Mouse (Mus musculus): ENCODE results near the gene Prr5l. TPM values are rescaled to one million over a fixed set of nuclear protein-coding genes. Genes with fewer than 3 reads are reported as not detected.

The Prr5l gene
- total RNA-seq, 2 experiments from 2014 or later, result 2.0 to 4.1 TPM

DNA sequence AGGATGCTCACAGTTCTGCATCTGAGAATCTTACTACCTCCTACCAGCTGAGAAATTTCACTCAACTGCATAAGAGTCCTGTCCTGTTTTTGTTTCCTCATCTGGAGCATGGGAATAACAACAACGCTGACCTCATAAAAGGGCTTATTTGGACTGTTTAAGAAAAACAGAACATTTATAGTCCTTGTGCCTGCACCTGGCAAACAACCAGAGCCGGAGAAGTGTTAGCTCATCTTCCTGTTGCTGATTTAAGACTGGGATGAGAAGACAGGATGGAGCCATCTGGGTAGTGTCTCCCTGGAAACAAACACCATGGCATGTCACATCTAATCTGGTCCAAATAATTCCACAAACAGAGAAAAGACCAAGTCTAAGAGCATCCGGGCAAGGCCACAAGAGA is 149.3 kb downstream of the Prr5l start:
- no peak for ATAC-seq (ENCODE audit: poor library complexity, severe bottlenecking)

DNA sequence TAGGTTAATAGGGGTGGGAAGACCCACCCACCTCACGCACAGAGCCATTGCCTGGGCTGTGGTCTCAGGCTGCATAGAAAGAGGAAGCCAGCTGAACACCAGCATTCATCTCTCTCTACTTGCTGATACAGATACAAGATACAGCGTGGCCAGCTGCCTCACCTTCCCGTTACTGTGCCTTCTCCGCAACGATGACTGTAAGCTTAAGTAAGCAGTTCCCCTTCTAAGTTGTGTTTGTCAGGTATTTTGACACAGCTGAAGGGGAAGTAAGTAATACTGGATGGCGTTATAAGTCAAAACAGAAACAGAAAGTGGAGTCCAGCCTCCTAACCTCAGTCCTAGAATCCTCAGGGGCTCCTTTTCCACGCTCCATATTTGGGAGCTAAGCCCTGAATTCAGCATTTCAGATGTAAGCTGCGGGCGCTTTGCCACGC is 150.0 kb downstream of the Prr5l start:
- ATAC-seq (ENCODE audit: poor library complexity, severe bottlenecking), result peak; percentile 97

DNA sequence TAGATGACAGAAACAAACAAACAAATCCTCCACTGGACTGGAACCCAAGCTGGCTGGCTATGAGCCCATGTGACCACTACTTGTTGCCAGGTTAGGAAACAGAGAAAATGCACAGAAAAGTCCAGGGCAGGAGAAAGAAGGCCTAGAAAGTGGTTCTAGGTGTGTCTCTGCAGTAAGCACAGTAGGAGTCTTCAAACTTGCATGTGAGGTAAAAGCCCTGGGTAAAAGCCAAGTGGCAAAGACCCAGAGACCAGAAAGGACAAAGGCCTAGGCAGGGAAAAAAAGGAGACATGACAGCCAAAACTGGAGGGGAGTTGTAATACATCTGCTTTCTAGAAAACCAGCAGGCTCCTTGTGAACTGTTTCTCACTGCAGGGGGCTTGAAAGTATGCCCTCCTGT is 151.9 kb downstream of the Prr5l start:
- ATAC-seq (ENCODE audit: poor library complexity, severe bottlenecking), result no peak

DNA sequence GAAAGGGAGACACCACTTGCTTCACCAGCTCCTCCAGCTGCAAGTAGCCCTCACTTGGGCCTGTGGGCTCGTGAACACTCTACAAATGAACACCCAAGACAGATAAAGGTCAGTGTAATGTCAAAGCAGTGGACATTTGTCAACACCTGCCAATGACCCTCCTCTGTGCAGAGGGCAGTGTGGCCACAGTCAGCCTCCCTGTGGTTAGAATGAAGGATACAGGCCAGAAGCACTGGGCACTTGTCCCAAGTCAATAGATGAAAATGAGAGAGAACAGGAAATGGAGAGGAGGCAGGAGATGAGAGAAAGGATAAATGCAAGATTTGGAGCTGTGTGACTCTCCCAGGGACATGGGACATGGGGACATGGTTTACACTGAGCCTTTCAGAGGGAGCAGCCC is 153.4 kb downstream of the Prr5l start:
- ATAC-seq (ENCODE audit: poor library complexity, severe bottlenecking), result no peak

DNA sequence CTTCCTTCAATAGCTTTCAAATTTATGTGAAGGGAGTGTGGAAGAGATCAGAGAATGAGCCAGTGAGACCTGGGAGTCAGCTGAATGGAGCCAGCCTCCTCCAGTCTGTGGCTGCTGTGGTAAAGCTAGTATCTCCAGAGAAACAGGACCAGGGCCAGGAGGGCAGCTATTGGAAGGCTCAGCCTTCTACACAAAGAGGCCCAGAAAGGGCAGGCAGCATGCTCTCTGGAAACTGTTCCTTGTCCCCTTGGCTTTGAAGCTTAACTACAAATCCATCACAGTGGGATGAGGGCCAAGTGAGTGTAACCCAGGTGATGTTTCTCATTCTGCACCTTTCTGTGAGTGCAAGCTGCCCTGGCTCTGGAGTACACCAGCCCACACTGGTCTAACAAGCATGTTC is 155.0 kb downstream of the Prr5l start:
- no peak for ATAC-seq (ENCODE audit: poor library complexity, severe bottlenecking)

DNA sequence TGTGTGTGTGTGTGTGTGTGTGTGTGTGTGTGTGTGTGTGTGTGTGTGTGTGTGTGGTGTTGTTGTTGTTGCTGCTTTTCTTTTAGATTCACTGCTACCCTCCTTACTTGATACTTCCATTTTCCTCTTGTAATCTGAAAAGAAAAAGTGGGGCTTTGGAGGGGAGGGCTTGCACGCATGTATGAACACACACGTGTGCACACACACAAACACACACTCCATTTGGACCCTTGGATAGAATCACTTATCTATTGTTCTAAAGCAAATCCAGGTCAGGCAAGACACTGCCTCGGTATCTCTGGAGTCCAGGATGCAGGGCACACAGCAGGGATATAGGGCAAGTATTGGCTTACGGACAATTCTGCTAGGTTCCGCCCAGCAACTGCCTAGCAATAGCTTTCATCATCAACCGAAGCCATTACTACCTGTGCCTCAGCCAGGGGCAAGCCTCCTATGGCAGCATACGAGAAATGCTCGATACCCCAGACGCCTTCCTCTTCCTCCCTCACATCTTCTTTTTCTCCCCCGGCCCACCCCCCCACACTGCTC is 159.4 kb downstream of the Prr5l start:
- no peak for ATAC-seq (ENCODE audit: poor library complexity, severe bottlenecking)

DNA sequence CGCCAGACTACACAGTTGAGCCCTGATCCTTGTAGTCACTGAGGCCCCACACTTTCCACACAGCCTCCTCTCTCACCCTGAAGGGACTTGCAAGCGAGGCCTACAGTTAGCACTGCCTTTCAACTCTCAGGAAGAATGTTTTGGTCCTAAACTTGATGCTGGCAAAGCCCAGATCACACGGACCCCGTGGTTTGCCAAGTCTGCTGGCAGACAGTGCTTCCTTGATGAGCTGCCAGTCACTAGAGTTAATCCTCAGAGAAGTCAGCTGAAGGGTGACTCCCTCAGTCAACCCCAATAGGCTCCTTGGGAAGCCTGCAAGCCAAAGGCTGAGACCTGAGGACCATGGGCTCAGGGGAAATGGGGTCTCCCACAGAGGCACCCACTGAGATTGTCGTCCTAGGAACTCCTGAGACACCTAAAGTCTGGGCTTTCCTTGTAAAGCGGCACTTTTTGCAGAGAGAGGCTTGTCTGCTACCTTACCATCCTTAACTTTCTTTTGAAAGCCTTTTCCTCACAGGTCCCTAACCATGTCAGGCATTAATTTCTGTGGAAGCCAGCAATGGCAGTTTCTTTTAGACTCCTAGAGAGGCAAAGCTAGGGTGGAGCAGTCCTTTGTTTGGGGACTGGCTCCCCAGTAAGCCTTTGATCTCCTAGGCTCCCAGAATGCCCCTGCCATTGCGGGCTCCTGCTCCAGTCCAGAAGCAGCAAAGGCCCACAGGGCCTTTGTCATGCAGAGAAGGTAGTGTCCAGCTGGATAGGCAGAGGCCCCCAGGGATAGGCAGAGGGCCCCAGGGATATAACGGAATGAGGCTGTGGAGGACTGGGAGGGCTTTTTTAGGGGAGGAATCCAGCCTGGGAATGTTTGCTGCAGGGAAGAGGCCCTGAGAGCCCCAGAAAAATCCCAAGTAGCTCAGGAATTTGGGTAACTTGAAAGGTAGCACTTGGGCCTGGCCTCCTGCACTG is 160.2 kb downstream of the Prr5l start:
- ATAC-seq (ENCODE audit: poor library complexity, severe bottlenecking), result no peak

DNA sequence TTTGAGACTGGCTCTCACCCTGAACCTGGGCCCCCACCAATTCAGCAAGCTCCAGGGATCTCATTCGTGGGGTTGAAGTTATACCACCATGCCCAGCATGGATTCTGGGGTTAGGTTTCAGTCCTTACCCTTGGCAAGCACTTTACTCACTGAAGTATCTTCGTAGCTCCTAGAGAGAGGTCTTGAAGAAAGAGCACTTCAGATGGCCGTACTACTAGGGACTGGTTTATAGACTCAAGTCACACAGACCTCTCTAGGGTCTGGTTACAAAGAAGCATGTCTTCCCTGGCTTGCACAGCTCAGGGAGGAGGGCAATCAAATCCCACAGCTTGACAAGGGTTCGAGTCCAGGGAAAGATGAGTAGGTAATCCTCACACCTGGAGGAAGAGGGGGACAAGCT is 161.0 kb downstream of the Prr5l start:
- ATAC-seq (ENCODE audit: poor library complexity, severe bottlenecking), result no peak

DNA sequence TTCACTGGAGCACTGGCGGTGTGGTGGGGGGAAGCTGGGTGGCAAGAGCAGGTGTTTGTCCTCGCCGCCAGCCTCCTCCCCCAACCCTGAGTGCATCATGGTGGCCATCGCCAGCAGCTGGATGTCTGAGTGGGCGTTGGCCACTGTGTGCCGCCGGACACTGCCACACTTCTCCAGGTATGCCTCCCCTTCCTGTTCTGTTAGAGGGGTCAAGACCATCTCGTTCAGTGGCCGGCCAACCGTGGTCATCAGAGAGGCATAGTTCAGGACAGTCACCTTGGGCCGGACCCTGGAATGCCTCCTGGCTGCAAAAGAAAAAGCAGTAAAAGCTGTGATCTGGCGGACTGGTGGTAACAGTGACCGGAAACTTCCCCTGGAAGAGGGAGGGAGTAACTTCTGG is 165.7 kb downstream of the Prr5l start:
- no peak for ATAC-seq (ENCODE audit: poor library complexity, severe bottlenecking)

DNA sequence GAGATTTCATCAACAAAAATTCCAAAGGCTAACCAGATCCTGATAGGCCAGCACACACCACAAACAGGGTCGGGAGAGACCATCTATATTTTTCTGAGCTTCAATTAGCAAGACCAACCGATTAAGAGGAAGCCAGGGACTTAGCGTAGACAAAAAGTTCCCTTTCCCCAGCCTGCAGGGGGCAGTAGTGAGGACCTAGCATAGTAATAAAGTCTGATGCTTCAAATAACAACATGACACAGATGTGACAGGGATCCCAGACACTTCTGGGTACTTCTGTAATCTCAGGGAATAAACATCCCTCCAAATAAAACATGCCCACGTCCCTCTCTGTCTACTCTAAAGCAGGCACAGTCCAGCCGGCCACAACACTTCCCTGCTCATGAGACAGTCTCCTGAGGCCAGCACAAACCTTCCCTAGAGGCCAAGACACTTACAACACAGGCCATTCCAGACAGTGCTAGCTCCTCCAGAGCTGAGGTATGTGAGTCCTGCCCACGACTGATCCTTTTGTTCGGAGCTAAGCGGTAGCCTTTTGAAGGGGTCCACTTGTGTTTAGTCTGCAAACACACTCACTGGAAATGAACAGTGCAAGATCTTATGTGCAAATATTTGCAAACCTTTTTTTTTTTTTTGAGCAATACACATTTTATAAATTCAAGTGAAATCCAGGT is 167.0 kb downstream of the Prr5l start:
- peak; percentile 79 for ATAC-seq (ENCODE audit: poor library complexity, severe bottlenecking)

DNA sequence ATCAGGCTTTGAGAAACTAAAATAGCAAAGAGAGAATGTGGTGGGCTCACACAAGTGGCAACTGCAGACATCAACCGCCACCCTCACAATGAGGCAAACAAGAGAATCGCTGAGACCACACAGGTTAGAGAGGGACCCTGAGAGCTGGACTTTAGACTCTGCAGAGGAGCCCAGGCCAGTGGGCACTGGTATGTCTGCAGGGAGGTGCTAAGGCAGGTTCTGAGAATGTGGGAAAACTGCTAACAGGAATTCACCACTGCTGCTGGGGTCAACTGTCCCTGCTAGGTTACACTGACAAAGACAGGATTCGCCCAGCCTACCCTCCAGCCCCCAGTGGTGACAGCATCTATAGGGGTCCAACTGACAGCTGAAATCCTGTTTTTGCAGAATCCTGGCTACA is 171.2 kb downstream of the Prr5l start:
- ATAC-seq (ENCODE audit: poor library complexity, severe bottlenecking), result no peak

DNA sequence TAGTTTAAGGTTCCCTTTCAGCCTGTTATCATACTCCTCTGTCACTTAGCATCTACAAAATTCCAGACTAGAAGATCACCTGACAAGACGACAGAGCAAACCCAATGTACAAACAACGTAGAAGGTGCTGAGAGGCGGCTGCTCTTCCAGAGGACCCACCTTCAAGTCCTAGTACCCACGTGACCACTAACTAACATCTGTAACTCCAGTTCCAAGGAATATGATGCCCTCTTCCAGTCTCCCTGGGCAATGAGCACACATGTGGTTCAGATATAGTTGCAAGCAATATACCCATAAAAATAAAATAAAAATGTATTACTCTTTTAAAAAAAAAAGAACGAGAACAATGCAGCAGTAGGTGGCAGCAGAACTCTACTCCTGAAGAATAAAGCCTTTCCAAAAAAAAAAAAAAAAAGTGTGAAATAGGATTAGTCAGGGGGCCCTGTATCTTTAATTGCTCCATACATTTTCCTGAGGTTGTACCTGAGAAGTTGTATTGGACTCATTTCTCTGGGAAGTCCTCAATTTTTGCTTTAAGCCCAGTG is 176.8 kb downstream of the Prr5l start:
- no peak for ATAC-seq (ENCODE audit: poor library complexity, severe bottlenecking)

DNA sequence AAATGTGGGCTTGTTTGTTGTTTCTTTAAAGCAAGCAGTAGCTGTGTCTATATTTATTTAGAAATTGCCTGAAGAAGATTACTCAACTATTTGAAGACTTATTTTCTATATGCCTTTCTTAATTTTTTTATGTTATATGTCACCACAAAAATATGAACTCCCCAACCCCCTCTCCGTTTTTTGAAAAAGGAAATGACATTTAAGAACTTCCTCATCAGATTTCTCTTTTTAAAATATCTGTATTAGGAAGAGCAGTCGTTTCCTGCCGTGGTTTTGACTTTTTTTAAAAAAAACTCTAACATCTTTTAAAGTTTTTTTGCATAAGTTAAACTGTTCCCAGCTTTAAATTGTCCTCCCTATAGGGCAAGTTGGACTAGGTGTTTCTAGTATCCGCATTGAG is 183.5 kb downstream of the Prr5l start:
- peak; percentile 46; the same call in 1 of the 2 replicates for ATAC-seq (ENCODE audit: poor library complexity, severe bottlenecking)

DNA sequence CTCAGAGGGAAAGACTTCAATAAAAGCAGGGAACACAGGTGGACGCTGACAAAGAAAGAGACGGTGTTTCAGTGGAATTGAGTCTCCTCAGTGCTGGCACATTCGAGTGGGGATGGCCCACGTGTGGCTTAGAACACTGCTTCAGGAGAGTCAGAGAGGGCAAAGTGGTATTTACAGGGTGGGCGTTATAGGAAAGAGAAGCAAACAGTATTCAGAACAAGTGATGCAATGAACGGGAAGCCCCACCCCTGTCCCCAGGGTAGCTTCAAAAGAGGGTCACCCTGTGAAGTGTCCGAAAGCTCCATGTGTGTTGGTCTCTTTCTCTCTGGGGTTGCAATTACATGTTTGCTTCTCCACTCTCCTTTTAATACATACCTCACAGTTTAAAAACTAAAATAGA is 187.2 kb downstream of the Prr5l start:
- no peak for ATAC-seq (ENCODE audit: poor library complexity, severe bottlenecking)

DNA sequence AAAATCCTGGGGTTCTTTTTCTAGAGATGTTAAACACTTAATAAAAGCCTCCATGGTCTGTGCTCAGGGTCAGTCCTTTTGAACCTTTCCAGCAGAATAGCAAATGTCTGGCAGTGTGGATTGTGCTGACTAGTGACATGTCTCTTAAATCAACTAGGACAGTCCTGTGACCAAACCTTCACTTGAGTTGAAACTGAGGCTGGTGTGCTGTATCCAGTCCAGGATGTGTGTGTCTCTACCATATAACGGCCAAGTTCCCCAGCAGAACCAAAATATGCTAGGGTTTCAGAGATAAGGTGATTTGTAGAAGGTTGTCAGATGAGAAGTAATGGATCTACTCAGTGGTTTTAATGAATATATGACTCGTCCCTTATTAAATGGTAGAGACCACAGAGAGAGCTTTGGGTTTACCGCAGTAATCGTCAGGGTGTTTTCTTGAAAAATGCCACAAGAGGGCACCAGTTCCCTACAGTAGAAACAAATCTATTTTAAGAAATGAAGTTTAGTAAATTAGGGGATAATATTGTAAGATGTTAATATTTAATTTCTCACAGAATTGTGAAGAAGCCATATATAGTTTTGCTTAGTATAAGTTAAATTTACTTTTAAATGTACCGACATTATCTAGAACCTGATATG is 189.1 kb downstream of the Prr5l start:
- ATAC-seq (ENCODE audit: poor library complexity, severe bottlenecking), result peak; percentile 62

DNA sequence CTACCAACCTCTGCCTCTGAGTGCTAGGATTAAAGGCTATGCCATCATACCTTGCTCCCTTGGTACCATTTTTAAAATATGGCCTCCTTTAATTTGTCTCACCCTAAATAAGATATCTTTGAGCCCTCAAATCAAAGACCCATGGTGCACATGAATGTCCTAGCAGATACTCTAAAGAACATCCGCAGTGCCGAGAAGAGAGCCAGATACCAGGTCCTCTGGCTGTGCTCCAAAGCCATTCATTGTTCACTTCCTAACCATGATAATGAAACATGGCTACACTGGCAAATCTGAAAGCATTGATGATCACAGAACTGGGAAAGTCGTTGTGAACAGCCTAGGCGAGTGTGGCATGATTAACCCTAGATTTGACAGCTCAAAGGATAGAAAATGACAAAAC is 189.8 kb downstream of the Prr5l start:
- no peak for ATAC-seq (ENCODE audit: poor library complexity, severe bottlenecking)

DNA sequence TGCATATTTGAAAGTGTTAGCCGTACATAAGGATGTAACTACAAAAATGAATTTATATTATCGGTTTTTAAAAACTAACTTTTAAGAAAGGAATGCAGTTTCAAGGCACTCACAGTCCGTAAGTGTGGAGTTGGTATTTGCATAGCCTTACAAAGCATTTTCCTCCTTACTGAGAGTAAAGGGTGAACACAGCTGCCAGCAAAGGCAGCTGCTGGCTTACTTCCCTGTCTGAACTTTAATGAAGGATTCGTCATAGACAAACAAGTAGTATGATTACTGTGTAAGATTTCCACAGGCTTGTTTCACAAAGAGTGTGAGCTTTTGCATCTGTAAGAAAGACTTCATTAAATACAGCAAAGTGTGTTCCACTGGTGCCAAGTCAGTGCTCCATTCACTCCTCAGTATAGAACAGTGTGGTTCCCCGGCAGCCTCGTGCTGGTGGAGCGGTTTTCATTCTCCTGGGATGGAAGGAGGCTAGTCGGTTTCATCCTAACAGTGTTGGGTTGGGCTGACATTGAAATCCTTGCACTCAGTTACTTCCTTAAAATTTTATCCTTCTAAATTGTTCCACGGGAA is 192.5 kb downstream of the Prr5l start:
- no peak for ATAC-seq (ENCODE audit: poor library complexity, severe bottlenecking)

DNA sequence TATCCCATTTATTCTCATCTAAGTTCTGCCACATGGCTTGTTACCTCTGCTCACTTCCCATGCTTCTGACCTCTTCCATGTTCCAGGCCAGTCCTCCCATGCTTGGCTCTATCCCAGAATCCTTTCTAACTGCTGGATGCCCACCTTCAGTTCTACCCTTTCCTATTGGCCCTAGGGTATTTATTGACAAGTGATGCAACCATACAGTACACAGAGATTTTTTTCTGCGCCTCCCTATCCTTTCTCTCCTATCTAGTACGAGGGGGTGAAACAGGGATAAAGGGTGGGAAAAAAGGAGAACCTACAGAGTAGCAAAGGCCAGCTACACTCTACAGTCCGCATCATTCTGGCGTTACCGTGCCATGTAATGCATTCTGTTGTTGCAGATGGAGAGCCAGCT is 194.8 kb downstream of the Prr5l start:
- ATAC-seq (ENCODE audit: poor library complexity, severe bottlenecking), result no peak

DNA sequence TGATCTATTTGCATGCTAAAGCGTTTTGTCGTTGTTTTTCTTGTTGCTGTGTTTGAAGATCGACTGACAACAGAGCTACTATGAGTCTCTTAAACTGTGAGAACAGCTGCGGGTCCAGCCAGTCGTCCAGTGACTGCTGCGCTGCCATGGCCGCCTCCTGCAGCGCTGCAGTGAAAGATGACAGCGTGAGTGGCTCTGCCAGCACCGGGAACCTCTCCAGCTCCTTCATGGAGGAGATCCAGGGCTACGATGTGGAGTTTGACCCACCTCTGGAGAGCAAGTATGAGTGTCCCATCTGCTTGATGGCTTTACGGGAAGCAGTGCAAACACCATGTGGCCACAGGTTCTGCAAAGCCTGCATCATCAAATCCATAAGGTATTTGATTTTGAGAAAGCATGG is 198.4 kb downstream of the Prr5l start:
- no peak for ATAC-seq (ENCODE audit: poor library complexity, severe bottlenecking)

DNA sequence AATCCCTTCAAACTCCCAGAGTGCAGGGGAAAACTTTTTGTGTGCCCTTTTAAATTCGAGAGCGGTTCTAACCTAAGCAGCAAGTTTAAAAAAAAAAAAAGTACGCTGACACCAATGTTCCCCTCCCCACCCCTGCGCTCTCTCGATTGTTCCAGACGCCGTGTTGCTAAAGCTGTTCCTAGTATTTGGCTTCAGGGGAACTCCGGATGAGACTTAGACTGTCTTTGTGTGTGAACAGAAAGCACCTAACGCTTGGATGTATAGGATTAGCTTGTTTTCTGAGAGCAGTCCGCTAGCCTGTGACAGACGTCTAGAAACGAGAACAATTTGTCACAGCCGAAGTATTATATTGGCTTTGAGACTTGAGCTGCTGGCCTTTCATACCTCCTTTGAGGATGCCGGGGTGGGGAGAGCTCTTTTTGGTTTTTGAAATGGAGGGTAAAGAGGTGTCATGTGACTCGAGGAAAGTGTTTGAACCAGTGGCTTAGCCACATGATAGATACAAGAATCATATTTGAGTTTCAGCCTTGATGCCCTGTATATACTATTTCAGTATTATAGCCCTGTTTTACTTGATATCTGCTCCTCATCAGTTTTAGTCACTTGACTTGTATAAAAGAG is 203.6 kb downstream of the Prr5l start:
- ATAC-seq (ENCODE audit: poor library complexity, severe bottlenecking), result peak; percentile 10; the same call in 1 of the 2 replicates
